30 mouse cellular contexts compared by ENCODE assay signal in the genomic region with DNA sequence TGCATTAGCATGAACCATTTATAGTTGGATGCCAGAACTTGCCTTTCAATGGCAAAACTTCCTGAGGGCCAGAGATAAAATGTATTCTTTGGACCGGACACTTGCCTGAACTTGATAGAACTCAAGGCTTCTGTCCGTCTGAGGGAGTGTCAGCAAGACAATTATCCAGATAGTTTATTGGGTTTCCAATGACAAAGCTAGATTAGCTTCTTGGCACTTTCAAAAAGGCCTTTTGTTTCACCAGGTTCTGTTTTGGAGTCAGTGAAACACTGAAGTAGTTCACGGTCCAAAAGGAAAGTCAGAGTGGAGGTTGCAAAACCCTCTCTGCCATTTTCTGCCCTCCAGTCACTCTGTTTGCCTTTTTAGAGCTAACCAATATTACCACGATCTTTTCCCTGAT. TPM values are rescaled to one million over a fixed set of nuclear protein-coding genes. Genes with fewer than 3 reads are reported as not detected.
DNase-seq lines count a peak whose midpoint lies in the region; ATAC-seq and TF ChIP-seq lines count a peak whose summit lies in the region.
"Had no signal": no experiment of that assay in that cellular context is flagged by ENCODE, and none has a peak within 500 bp of the region (broad histone marks: within the 10 kb centered on the region; RNA-seq: fewer than 3 reads in every experiment).

No protein-coding gene starts in this region.

- ATAC-seq in hindbrain, embryonic 15.5 days (ENCODE audit: low FRiP score, low read depth), result no peak
- ATAC-seq in hindbrain, postnatal 0 days, result no peak
- ATAC-seq in neural tube, embryonic 13.5 days (ENCODE audit: low read depth), result no peak
- ATAC-seq in neural tube, embryonic 14.5 days (ENCODE audit: low read depth), result no peak
- ATAC-seq: activated CD4-positive, CD25-positive, alpha-beta regulatory T cell, adult 4 months; forebrain, embryonic 13.5 days; forebrain, embryonic 16.5 days had no signal

- peak overlapping the region; percentile 29 for H3K4me2 ChIP-seq in hindbrain, embryonic 15.5 days
- H3K4me2 ChIP-seq in hindbrain, postnatal 0 days (ENCODE audit: low read depth, low read length), result no peak overlapping the region
- H3K4me2 ChIP-seq in neural tube, embryonic 13.5 days, result peak overlapping the region; percentile 17; the same call in 1 of the 2 replicates
- H3K4me2 ChIP-seq in neural tube, embryonic 14.5 days (ENCODE audit: low read depth, low read length), result 0 out of 2 replicates have a peak overlapping the region, but pooled peaks have one; percentile 14
- H3K4me2 ChIP-seq: embryonic facial prominence, embryonic 13.5 days; forebrain, embryonic 13.5 days; heart, embryonic 12.5 days; heart, embryonic 15.5 days had no signal

- H3K9ac ChIP-seq in hindbrain, embryonic 15.5 days, result no peak overlapping the region
- no peak overlapping the region for H3K9ac ChIP-seq in hindbrain, postnatal 0 days (replicated peaks; ENCODE audit: low read length)
- H3K9ac ChIP-seq in neural tube, embryonic 13.5 days, result no peak overlapping the region
- no peak overlapping the region for H3K9ac ChIP-seq in neural tube, embryonic 14.5 days (replicated peaks; ENCODE audit: low read depth, low read length)
- H3K9ac ChIP-seq: embryonic facial prominence, embryonic 13.5 days; forebrain, embryonic 13.5 days; heart, embryonic 12.5 days; heart, embryonic 15.5 days; hindbrain, embryonic 13.5 days had no signal

- H3K4me3 ChIP-seq in hindbrain, embryonic 15.5 days, result no peak overlapping the region
- H3K4me3 ChIP-seq in hindbrain, postnatal 0 days (ENCODE audit: low read length), result no peak overlapping the region
- H3K4me3 ChIP-seq in neural tube, embryonic 13.5 days, result no peak overlapping the region
- H3K4me3 ChIP-seq in neural tube, embryonic 14.5 days (ENCODE audit: low read depth, low read length), result no peak overlapping the region
- H3K4me3 ChIP-seq: embryonic facial prominence, embryonic 10.5 days; embryonic facial prominence, embryonic 13.5 days; erythroblast, embryonic 14.5 days; forebrain, embryonic 10.5 days; forebrain, embryonic 13.5 days; gastrocnemius, adult 2 months; heart, embryonic 12.5 days; heart, embryonic 15.5 days; hindbrain, embryonic 10.5 days; hindbrain, embryonic 13.5 days had no signal

- WGBS in hindbrain, embryonic 15.5 days, result 59% methylated on average over 4 of the region's 4 CpGs
- 71% methylated on average over 4 of the region's 4 CpGs for WGBS in hindbrain, postnatal 0 days
- 41% methylated on average over 4 of the region's 4 CpGs for WGBS in neural tube, embryonic 13.5 days
- 32% methylated on average over 4 of the region's 4 CpGs for WGBS in neural tube, embryonic 14.5 days

- no peaks in the 10 kb centered on the region for H3K9me3 ChIP-seq in hindbrain, embryonic 15.5 days
- no peaks in the 10 kb centered on the region for H3K9me3 ChIP-seq in hindbrain, postnatal 0 days (ENCODE audit: low read length)
- H3K9me3 ChIP-seq in neural tube, embryonic 13.5 days, result no peaks in the 10 kb centered on the region
- H3K9me3 ChIP-seq in neural tube, embryonic 14.5 days (ENCODE audit: control insufficient read depth, low read length), result no peaks in the 10 kb centered on the region
- H3K9me3 ChIP-seq: embryonic facial prominence, embryonic 10.5 days; embryonic facial prominence, embryonic 13.5 days; forebrain, embryonic 10.5 days; forebrain, embryonic 13.5 days; heart, embryonic 12.5 days; heart, embryonic 15.5 days; hindbrain, embryonic 10.5 days; hindbrain, embryonic 13.5 days had no signal

- H3K4me1 ChIP-seq in hindbrain, embryonic 15.5 days (replicated peaks), result no peaks in the 10 kb centered on the region
- no peaks in the 10 kb centered on the region for H3K4me1 ChIP-seq in hindbrain, postnatal 0 days (ENCODE audit: insufficient read depth, low read length)
- peaks cover 10% of the 10 kb centered on the region for H3K4me1 ChIP-seq in neural tube, embryonic 13.5 days (replicated peaks)
- H3K4me1 ChIP-seq in neural tube, embryonic 14.5 days (ENCODE audit: control insufficient read depth, insufficient read depth, low read length), result 0 out of 2 replicates have a peak, but pooled peaks cover 5% of the 10 kb centered on the region
- H3K4me1 ChIP-seq: forebrain, embryonic 10.5 days; forebrain, embryonic 13.5 days; heart, embryonic 12.5 days; heart, embryonic 15.5 days; hindbrain, embryonic 10.5 days had no signal

- H3K27me3 ChIP-seq in hindbrain, embryonic 15.5 days, result no peaks in the 10 kb centered on the region
- no peaks in the 10 kb centered on the region for H3K27me3 ChIP-seq in hindbrain, postnatal 0 days (ENCODE audit: insufficient read depth, low read length)
- no peaks in the 10 kb centered on the region for H3K27me3 ChIP-seq in neural tube, embryonic 13.5 days
- H3K27me3 ChIP-seq in neural tube, embryonic 14.5 days (ENCODE audit: control insufficient read depth, insufficient read depth, low read length), result no peaks in the 10 kb centered on the region
- H3K27me3 ChIP-seq: embryonic facial prominence, embryonic 13.5 days; forebrain, embryonic 13.5 days; heart, embryonic 12.5 days; heart, embryonic 15.5 days; hindbrain, embryonic 13.5 days had no signal

- 0 out of 2 replicates have a peak overlapping the region, but pooled peaks have one; percentile 25 for H3K27ac ChIP-seq in hindbrain, embryonic 15.5 days (replicated peaks)
- H3K27ac ChIP-seq in hindbrain, postnatal 0 days, result no peak overlapping the region
- 0 out of 2 replicates have a peak overlapping the region, but pooled peaks have one; percentile 10 for H3K27ac ChIP-seq in neural tube, embryonic 13.5 days (replicated peaks)
- peak overlapping the region; percentile 34; the same call in 1 of the 2 replicates for H3K27ac ChIP-seq in neural tube, embryonic 14.5 days (ENCODE audit: low read depth, low read length)
- H3K27ac ChIP-seq: embryonic facial prominence, embryonic 10.5 days; embryonic facial prominence, embryonic 13.5 days; forebrain, embryonic 10.5 days; forebrain, embryonic 13.5 days; gastrocnemius, adult 2 months; heart, embryonic 15.5 days; hindbrain, embryonic 10.5 days; hindbrain, embryonic 13.5 days had no signal

- DNase-seq in hindbrain, postnatal 0 days (ENCODE audit: low spot score), result no peak
- DNase-seq in neural tube, embryonic 10.5 days (ENCODE audit: extremely low spot score, low spot score), result no peak
- no peak for DNase-seq in frontal cortex, postnatal 36 days (ENCODE audit: low spot score in 2 of 2)
- DNase-seq: adrenal gland, adult 8-10 months; adrenal gland, postnatal 25 days; cerebellum, adult 11-12 months; cerebellum, adult 8-10 months; cerebellum, postnatal 36 days; embryo, embryonic 11 days; gastrocnemius, adult 2 months; gastrocnemius, postnatal 14 days; heart, adult 18-20 months; heart, postnatal 10 days; heart, postnatal 36 days had no signal

- no peak for TF ChIP-seq CTCF in hindbrain, postnatal 0 days (IDR thresholded peaks at IDR 0.05; ENCODE audit: low read depth)

- H3K36me3 ChIP-seq in hindbrain, embryonic 15.5 days, result no peaks in the 10 kb centered on the region
- H3K36me3 ChIP-seq in hindbrain, postnatal 0 days (ENCODE audit: insufficient read depth, low read length), result no peaks in the 10 kb centered on the region
- H3K36me3 ChIP-seq in neural tube, embryonic 13.5 days, result no peaks in the 10 kb centered on the region
- no peaks in the 10 kb centered on the region for H3K36me3 ChIP-seq in neural tube, embryonic 14.5 days (ENCODE audit: control insufficient read depth, insufficient read depth, low read length)
- H3K36me3 ChIP-seq: embryonic facial prominence, embryonic 10.5 days; embryonic facial prominence, embryonic 13.5 days; forebrain, embryonic 10.5 days; heart, embryonic 12.5 days; heart, embryonic 15.5 days; hindbrain, embryonic 10.5 days; hindbrain, embryonic 13.5 days had no signal

RNA-seq across cellular contexts. Expression of a gene that starts 37.7 kb away (rescaled TPM):
- polyA plus RNA-seq in hindbrain, embryonic 15.5 days (2015; fragmentation: Nextera tagmentation; extraction: Ambion mirVana), result 35.4 and 36.6 TPM in 2 replicates
- 8.4 and 12.6 TPM in 2 replicates for total RNA-seq in hindbrain, postnatal 0 days (2014; rRNA removed)
- polyA plus RNA-seq in hindbrain, postnatal 0 days (2015; fragmentation: Nextera tagmentation; extraction: Ambion mirVana), result 24.1 and 26.1 TPM in 2 replicates
- polyA plus RNA-seq in neural tube, embryonic 13.5 days (2015; fragmentation: Nextera tagmentation; extraction: Ambion mirVana), result 35.9 and 36.5 TPM in 2 replicates
- 32.8 and 35.4 TPM in 2 replicates for polyA plus RNA-seq in neural tube, embryonic 14.5 days (2014; fragmentation: Nextera tagmentation; extraction: Ambion mirVana)

RNA-seq across cellular contexts. Expression of a gene that starts 48.1 kb away (rescaled TPM):
- 0.16 and 0.25 TPM in 2 replicates for polyA plus RNA-seq in hindbrain, embryonic 15.5 days (2015; fragmentation: Nextera tagmentation; extraction: Ambion mirVana)
- total RNA-seq in hindbrain, postnatal 0 days (2014; rRNA removed), result not detected in 2 replicates
- 0.19 and 0.35 TPM in 2 replicates for polyA plus RNA-seq in hindbrain, postnatal 0 days (2015; fragmentation: Nextera tagmentation; extraction: Ambion mirVana)
- not detected in 2 replicates for polyA plus RNA-seq in neural tube, embryonic 13.5 days (2015; fragmentation: Nextera tagmentation; extraction: Ambion mirVana)
- polyA plus RNA-seq in neural tube, embryonic 14.5 days (2014; fragmentation: Nextera tagmentation; extraction: Ambion mirVana), result 0.20 TPM in 1 of 2 replicates, not detected in the other
- total RNA-seq: adrenal gland, adult 8-10 months; adrenal gland, postnatal 25 days; ES-E14; gastrocnemius, adult 2 months; gastrocnemius, postnatal 14 days; heart, adult 18-20 months; heart, postnatal 10 days; heart, postnatal 36 days had no signal
- polyA plus RNA-seq: activated CD4-positive, CD25-positive, alpha-beta regulatory T cell, adult 4 months; brain, embryonic 14.5 days; embryonic facial prominence, embryonic 10.5 days; embryonic facial prominence, embryonic 13.5 days; erythroblast, embryonic 14.5 days; forebrain, embryonic 10.5 days; forebrain, embryonic 13.5 days; forebrain, embryonic 16.5 days; heart, embryonic 12.5 days; heart, embryonic 15.5 days; hindbrain, embryonic 10.5 days; hindbrain, embryonic 13.5 days had no signal

RNA-seq across cellular contexts. Expression of a gene that starts 54.8 kb away (rescaled TPM):
- polyA plus RNA-seq in hindbrain, embryonic 15.5 days (2015; fragmentation: Nextera tagmentation; extraction: Ambion mirVana), result 15.1 and 19.5 TPM in 2 replicates
- 18.1 and 19.9 TPM in 2 replicates for total RNA-seq in hindbrain, postnatal 0 days (2014; rRNA removed)
- 19.2 and 23.6 TPM in 2 replicates for polyA plus RNA-seq in hindbrain, postnatal 0 days (2015; fragmentation: Nextera tagmentation; extraction: Ambion mirVana)
- 24.9 and 33.0 TPM in 2 replicates for polyA plus RNA-seq in neural tube, embryonic 13.5 days (2015; fragmentation: Nextera tagmentation; extraction: Ambion mirVana)
- polyA plus RNA-seq in neural tube, embryonic 14.5 days (2014; fragmentation: Nextera tagmentation; extraction: Ambion mirVana), result 31.3 and 33.9 TPM in 2 replicates
